Mouse (Mus musculus) E14TG2a.4 (cell line): ENCODE results near the gene Lims1.

Source experiments
- CTCF ChIP-seq: conservative IDR thresholded peaks from 2 replicates; pipeline ENCODE4 v1.5.1; 2014; ENCODE audit warnings: low read length
- POU5F1 ChIP-seq: IDR thresholded peaks from 2 replicates; pipeline ENCODE4 v1.6.1; 2014; ENCODE audit warnings: low read length, borderline replicate concordance

DNA sequence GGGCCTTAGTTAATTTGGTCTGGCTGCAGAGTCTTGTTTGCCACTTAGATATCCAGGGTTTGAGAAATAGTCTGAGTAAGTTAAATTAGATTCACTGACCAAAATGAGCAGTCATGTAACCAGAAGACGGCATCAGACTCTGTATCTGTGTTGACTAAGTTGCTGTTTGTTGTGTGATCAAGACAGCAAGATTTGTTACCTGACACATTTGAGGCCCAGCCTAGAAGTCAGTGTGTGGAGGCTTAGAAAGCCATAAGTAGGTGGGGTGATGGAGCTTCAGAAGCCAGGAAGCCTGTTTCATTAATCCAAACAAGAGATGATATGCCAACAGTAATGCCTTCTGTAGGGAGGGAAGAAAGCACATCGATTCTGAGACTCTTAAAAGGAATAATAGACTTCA lies 18.9 kb downstream of the Lims1 start:
- TF ChIP-seq CTCF (no peak), POU5F1 (no peak)
